Mouse (Mus musculus) megakaryocyte, embryonic 14.5 days (primary cell): ENCODE results near the gene Bax. TPM values are rescaled to one million over a fixed set of nuclear protein-coding genes. Genes with fewer than 3 reads are reported as not detected.

Experiments
- H3K27me3 ChIP-seq: replicated peaks from 2 replicates; pipeline ENCODE3; 2012; ENCODE audit warnings: inconsistent platforms
- H3K36me3 ChIP-seq: replicated peaks from 2 replicates; pipeline ENCODE3; 2012; ENCODE audit warnings: low read length, inconsistent platforms, mixed read lengths
- H3K4me1 ChIP-seq: 2 replicates; pipeline ENCODE4 v1.6.1; 2012; ENCODE audit warnings: inconsistent platforms
- H3K4me3 ChIP-seq: replicated peaks from 2 replicates; pipeline ENCODE3; 2012; ENCODE audit warnings: moderate library complexity, mild to moderate bottlenecking, inconsistent platforms
- H3K9me3 ChIP-seq: 2 replicates; pipeline ENCODE4 v1.6.1; 2012; ENCODE audit warnings: inconsistent platforms
- FLI1 ChIP-seq: IDR thresholded peaks from 2 replicates; pipeline ENCODE4 v1.6.1; 2012; ENCODE audit warnings: low read length, inconsistent platforms, mixed read lengths
- GATA1 ChIP-seq: IDR thresholded peaks from 3 replicates; pipeline ENCODE4 v1.6.1; 2012; ENCODE audit warnings: mixed read lengths, low read length, inconsistent platforms, borderline replicate concordance
- polyA plus RNA-seq: library from polyadenylated mRNA; stranded (reverse); fragments of >175 nt; gene quantifications from 2 replicates; pipeline ENCODE4 v1.2.3, GENCODE M21; 2012; ENCODE audit warnings: low replicate concordance; ENCODE audit not compliant: insufficient read depth

Bax gene
- polyA plus RNA-seq: 502 and 597 TPM in 2 replicates

GRCm38 (mm10) chr7:45466283-45467089 is at the start of gene Bax:
Gene Bax, minus strand, starts transcription at chr7:45466898.
- H3K4me3 ChIP-seq: peak within 1 kb of the TSS; percentile 96
- H3K9me3 ChIP-seq: no peaks in the 10 kb centered on the region; the same call in 1 of the 2 replicates
- peaks cover 46% of the 10 kb centered on the region for H3K36me3 ChIP-seq
- no peak for TF ChIP-seq GATA1
- no peak for TF ChIP-seq FLI1
- H3K4me1 ChIP-seq: peaks cover 73% of the 10 kb centered on the region
- H3K27me3 ChIP-seq: no peaks in the 10 kb centered on the region

GRCm38 (mm10) chr7:45515436-45515835 is 48.7 kb upstream of the Bax start:
- H3K4me3 ChIP-seq: no peak overlapping the region
- TF ChIP-seq FLI1 (no peak), GATA1 (no peak)
- H3K4me1 ChIP-seq: peaks cover 23% of the 10 kb centered on the region

DNA sequence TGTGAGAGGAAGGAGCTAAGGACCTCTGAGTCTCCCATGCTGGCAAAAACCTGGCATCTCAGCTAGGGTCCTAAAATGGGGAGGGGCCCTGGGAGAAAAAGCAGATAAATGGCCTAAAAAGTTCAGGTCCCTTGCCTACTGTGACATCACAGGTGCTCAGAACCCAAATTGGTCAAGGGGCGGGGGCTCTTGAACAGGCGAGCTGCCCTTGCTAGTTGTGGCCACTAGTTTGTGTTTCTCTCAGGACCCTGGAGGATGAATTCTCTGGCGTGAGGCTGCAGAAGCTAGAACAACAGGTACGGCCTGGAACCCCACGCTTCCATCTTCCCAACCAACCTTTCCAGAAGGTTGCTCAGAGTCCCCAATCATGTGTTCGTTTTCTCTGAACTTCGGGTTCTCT is 47.7 kb upstream of the Bax start:
- no peaks in the 10 kb centered on the region for H3K27me3 ChIP-seq
- H3K4me1 ChIP-seq: peaks cover 21% of the 10 kb centered on the region
- no peaks in the 10 kb centered on the region for H3K9me3 ChIP-seq
- no peak overlapping the region for H3K4me3 ChIP-seq
- no peak for TF ChIP-seq GATA1
- no peak for TF ChIP-seq FLI1
- no peaks in the 10 kb centered on the region for H3K36me3 ChIP-seq

More at GRCm38 (mm10) chr7:45515436-45515835, 48.7 kb upstream of the Bax start:
- Histone ChIP-seq H3K36me3 (no peaks in the 10 kb centered on the region), H3K27me3 (no peaks in the 10 kb centered on the region), H3K9me3 (no peaks in the 10 kb centered on the region)

- H3K27me3 ChIP-seq: no peaks in the 10 kb centered on the region
- H3K36me3 ChIP-seq: peaks cover 31% of the 10 kb centered on the region
- H3K9me3 ChIP-seq: no peaks in the 10 kb centered on the region
- H3K4me1 ChIP-seq: peaks cover 44% of the 10 kb centered on the region
- H3K4me3 ChIP-seq: peak within 1 kb of the TSS; percentile 97
- no peak for TF ChIP-seq GATA1
- peak; percentile 24; the same call in 1 of the 2 replicates for TF ChIP-seq FLI1
Observed at GRCm38 (mm10) chr7:45509912-45510787, 43.5 kb upstream of the Bax start, which contains the start of gene Nucb1. Gene Nucb1, minus strand, starts transcription at chr7:45510406.

DNA sequence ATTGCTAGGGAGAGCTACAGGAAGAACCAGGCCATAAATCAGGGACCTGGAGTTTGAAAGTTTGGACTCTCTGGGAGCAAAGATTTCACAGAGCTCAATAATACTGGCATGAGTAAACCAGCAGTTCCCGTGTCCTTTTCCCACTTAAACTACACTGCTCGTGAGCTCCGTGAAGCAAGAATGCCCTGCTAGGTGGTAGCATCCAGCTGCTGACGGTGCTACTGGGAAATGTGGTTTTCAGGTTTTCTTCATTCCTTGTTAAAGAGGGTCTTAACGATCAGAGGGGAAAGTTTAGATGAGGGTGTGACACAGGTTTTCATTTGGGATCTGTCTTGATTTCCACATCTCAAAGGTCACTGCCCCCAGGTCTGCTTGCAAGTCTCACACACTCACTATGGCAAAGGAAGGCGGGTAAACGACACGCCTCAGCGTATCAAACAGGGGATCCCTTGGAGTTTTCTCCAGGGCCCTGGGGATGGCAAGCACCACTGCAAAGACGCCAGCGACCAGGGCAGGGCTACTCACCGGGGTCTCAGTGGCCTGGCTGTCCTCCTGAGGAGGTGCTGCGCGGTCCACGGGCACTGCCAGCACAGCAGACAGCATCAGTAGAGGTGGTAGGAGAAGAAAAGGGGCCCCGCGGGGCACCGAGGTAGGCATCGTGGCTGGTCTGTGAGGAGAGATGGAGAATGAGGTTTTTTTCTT is 42.6 kb upstream of the Bax start:
- no peak for TF ChIP-seq FLI1
- no peak for TF ChIP-seq GATA1
- Histone ChIP-seq H3K4me3 (peak overlapping the region; percentile 97), H3K27me3 (no peaks in the 10 kb centered on the region), H3K36me3 (peaks cover 39% of the 10 kb centered on the region), H3K4me1 (peaks cover 52% of the 10 kb centered on the region), H3K9me3 (no peaks in the 10 kb centered on the region)

DNA sequence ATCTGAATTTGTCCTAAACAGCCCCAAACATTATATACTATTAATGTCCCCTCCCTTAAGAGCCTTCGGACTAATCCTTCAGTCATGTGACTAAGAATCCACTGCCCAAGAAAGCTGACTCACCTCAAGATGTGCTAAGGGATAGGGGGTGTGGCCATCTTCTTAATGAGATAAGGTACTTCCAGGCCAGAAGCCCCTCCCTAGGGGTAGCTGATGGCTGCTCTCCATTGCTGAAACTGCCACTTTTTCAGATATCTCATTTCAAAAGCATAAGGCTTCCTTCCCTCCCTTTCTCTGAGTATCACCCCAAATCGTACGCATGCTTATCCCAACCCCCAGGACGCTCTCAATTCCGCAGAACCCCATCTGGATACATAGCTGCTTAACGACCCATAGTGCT is 41.9 kb upstream of the Bax start:
- Histone ChIP-seq H3K9me3 (no peaks in the 10 kb centered on the region), H3K4me3 (peak overlapping the region; percentile 97), H3K36me3 (peaks cover 47% of the 10 kb centered on the region), H3K27me3 (no peaks in the 10 kb centered on the region), H3K4me1 (peaks cover 57% of the 10 kb centered on the region)
- TF ChIP-seq GATA1: no peak
- TF ChIP-seq FLI1: no peak

- Histone ChIP-seq H3K36me3 (peaks cover 57% of the 10 kb centered on the region), H3K27me3 (no peaks in the 10 kb centered on the region), H3K4me3 (peak overlapping the region; percentile 30), H3K9me3 (no peaks in the 10 kb centered on the region), H3K4me1 (peaks cover 62% of the 10 kb centered on the region)
- TF ChIP-seq GATA1 (no peak), FLI1 (no peak)
Observed at GRCm38 (mm10) chr7:45507583-45507982, 40.9 kb upstream of the Bax start.

GRCm38 (mm10) chr7:45498427-45498826 is 31.7 kb upstream of the Bax start:
- H3K27me3 ChIP-seq: no peaks in the 10 kb centered on the region

DNA sequence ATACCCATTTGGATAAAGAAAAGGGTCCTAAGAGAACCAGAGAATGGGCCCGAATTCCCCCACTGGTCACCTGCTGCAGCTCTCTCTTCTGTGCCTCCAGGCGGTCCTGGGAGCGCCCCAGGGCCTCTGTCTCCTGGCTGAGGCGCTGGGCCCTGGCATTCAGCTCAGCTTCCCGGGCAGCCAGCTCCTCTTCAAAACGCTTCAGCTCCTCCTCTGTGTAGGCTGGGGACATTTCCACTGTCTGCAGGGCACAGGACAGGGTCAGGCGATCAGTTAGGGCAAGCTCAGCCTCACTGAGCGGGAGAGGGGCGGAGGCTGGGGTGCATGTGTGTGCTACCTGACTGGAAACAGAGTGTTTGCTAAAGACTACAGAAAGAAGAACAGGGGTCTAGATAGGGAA is 27.9 kb upstream of the Bax start:
- H3K27me3 ChIP-seq: no peaks in the 10 kb centered on the region
- H3K9me3 ChIP-seq: no peaks in the 10 kb centered on the region
- H3K4me1 ChIP-seq: peaks cover 51% of the 10 kb centered on the region
- H3K36me3 ChIP-seq: peaks cover 79% of the 10 kb centered on the region
- no peak overlapping the region for H3K4me3 ChIP-seq
- TF ChIP-seq GATA1 (no peak), FLI1 (no peak)

More at GRCm38 (mm10) chr7:45498427-45498826, 31.7 kb upstream of the Bax start:
- Histone ChIP-seq H3K4me3 (no peak overlapping the region), H3K4me1 (peaks cover 50% of the 10 kb centered on the region), H3K9me3 (no peaks in the 10 kb centered on the region), H3K36me3 (peaks cover 98% of the 10 kb centered on the region)
- TF ChIP-seq GATA1 (no peak), FLI1 (no peak)
